Mouse (Mus musculus): ENCODE results near the gene Gata1.
"Not testable (repeated sequence)": the region's sequence is repeated elsewhere in the genome, so short reads cannot be mapped to it uniquely, and the experiment has no call there.

The Gata1 gene

GRCm38 (mm10) chrX:7977892-7978291 lies at the start of gene Gata1:
Gata1 (minus strand) TSS chrX:7978071.
- in situ Hi-C loops (cut with MboI, MseI), result no loop called here

- in situ Hi-C loops (cut with MboI, MseI), result no loop called here
These were observed 48.9 kb upstream of the Gata1 start for GRCm38 (mm10) chrX:8026811-8027210.

- in situ Hi-C loops (cut with MboI, MseI), result loop anchor here (5.0 kb wide), 1 partner anchor 112 kb away; no protein-coding TSS in a partner anchor
These were observed 46.9 kb upstream of the Gata1 start for GRCm38 (mm10) chrX:8024795-8025194.

GRCm38 (mm10) chrX:8020111-8020778 lies 42.4 kb upstream of the Gata1 start:
- in situ Hi-C loops (cut with MboI, MseI), result loop anchor here (5.0 kb wide), 1 partner anchor 108 kb away; no protein-coding TSS in a partner anchor

- in situ Hi-C loops (cut with MboI, MseI), result no loop called here
These were observed 40.4 kb upstream of the Gata1 start, which contains the start of gene Glod5 for GRCm38 (mm10) chrX:8018286-8018685. Glod5 (minus strand) TSS chrX:8018492.

- in situ Hi-C loops (cut with MboI, MseI), result no loop called here
These were observed 39.3 kb upstream of the Gata1 start for GRCm38 (mm10) chrX:8017142-8017541.

- in situ Hi-C loops (cut with MboI, MseI), result not testable (repeated sequence)
These were observed 37.8 kb upstream of the Gata1 start for GRCm38 (mm10) chrX:8015675-8016074.

GRCm38 (mm10) chrX:8013569-8014314 lies 35.9 kb upstream of the Gata1 start:
- in situ Hi-C loops (cut with MboI, MseI), result no loop called here

GRCm38 (mm10) chrX:8013157-8013556 lies 35.3 kb upstream of the Gata1 start:
- in situ Hi-C loops (cut with MboI, MseI), result no loop called here

GRCm38 (mm10) chrX:8009356-8009755 lies 31.5 kb upstream of the Gata1 start:
- in situ Hi-C loops (cut with MboI, MseI), result not testable (repeated sequence)

- in situ Hi-C loops (cut with MboI, MseI), result no loop called here
These were observed 30.7 kb upstream of the Gata1 start for GRCm38 (mm10) chrX:8008543-8008942.

GRCm38 (mm10) chrX:8002971-8003370 lies 25.1 kb upstream of the Gata1 start:
- in situ Hi-C loops (cut with MboI, MseI), result no loop called here

GRCm38 (mm10) chrX:8002001-8002400 lies 24.1 kb upstream of the Gata1 start:
- in situ Hi-C loops (cut with MboI, MseI), result no loop called here

GRCm38 (mm10) chrX:8000546-8001192 lies 22.8 kb upstream of the Gata1 start:
- in situ Hi-C loops (cut with MboI, MseI), result no loop called here

GRCm38 (mm10) chrX:7993068-7993735 lies 15.3 kb upstream of the Gata1 start:
- in situ Hi-C loops (cut with MboI, MseI), result no loop called here

- in situ Hi-C loops (cut with MboI, MseI), result no loop called here
These were observed 14.7 kb upstream of the Gata1 start for GRCm38 (mm10) chrX:7992379-7993067.

- in situ Hi-C loops (cut with MboI, MseI), result no loop called here
These were observed 3.5 kb upstream of the Gata1 start for GRCm38 (mm10) chrX:7981368-7981767.

GRCm38 (mm10) chrX:7971292-7971691 lies 6.6 kb downstream of the Gata1 start:
- in situ Hi-C loops (cut with MboI, MseI), result no loop called here

- in situ Hi-C loops (cut with MboI, MseI), result no loop called here
These were observed 9.0 kb downstream of the Gata1 start for GRCm38 (mm10) chrX:7968899-7969298.

- in situ Hi-C loops (cut with MboI, MseI), result no loop called here
These were observed 9.6 kb downstream of the Gata1 start for GRCm38 (mm10) chrX:7968226-7968625.

- in situ Hi-C loops (cut with MboI, MseI), result no loop called here
These were observed 10.2 kb downstream of the Gata1 start for GRCm38 (mm10) chrX:7967596-7968201.

All from regulatory T cell (primary cell).